Mouse (Mus musculus) heart, adult 9 months (tissue): ENCODE results near the gene Thg1l.

Source experiments
- DNase-seq, 2 experiments: peaks; one replicate each; pipeline ENCODE4 v3.0.0; 2022; ENCODE audit warnings: low spot score in 2 of 2

Thg1l gene

GRCm38 (mm10) chr11:45955127-45955627 is at the start of gene Thg1l:
Thg1l (minus strand) TSS chr11:45955494.
- DNase-seq: peak; percentile 93 to 95

- no peak for DNase-seq
Measured at GRCm38 (mm10) chr11:45992087-45992486, 36.8 kb upstream of the Thg1l start.

GRCm38 (mm10) chr11:45991604-45992003 is 36.3 kb upstream of the Thg1l start:
- DNase-seq: no peak

- no peak for DNase-seq
Measured at GRCm38 (mm10) chr11:45980893-45981253, 25.6 kb upstream of the Thg1l start.

GRCm38 (mm10) chr11:45979946-45980892 is 24.9 kb upstream of the Thg1l start, which contains the start of gene Sox30:
Sox30 (plus strand) TSS chr11:45980310.
- DNase-seq: peak; percentile 29 to 35

- DNase-seq: no peak
Measured at GRCm38 (mm10) chr11:45976061-45976460, 20.8 kb upstream of the Thg1l start.

GRCm38 (mm10) chr11:45974466-45974865 is 19.2 kb upstream of the Thg1l start:
- DNase-seq: no peak

GRCm38 (mm10) chr11:45973635-45974034 is 18.3 kb upstream of the Thg1l start:
- no peak for DNase-seq

GRCm38 (mm10) chr11:45968466-45968865 is 13.2 kb upstream of the Thg1l start:
- DNase-seq: no peak

GRCm38 (mm10) chr11:45966896-45967295 is 11.6 kb upstream of the Thg1l start:
- DNase-seq: no peak

- DNase-seq: no peak
Measured at GRCm38 (mm10) chr11:45960003-45960402, 4.7 kb upstream of the Thg1l start.

GRCm38 (mm10) chr11:45959598-45959997 is 4.3 kb upstream of the Thg1l start:
- no peak for DNase-seq

GRCm38 (mm10) chr11:45947491-45947890 is 7.8 kb downstream of the Thg1l start:
- DNase-seq: no peak

- DNase-seq: no peak
Measured at GRCm38 (mm10) chr11:45946796-45947195, 8.5 kb downstream of the Thg1l start.

- DNase-seq: peak; percentile 90 to 95
Measured at GRCm38 (mm10) chr11:45944643-45945156, 10.6 kb downstream of the Thg1l start, which contains the start of gene Lsm11. Lsm11 (minus strand) TSS chr11:45944935.

- DNase-seq: peak in 1 of 2 experiments; percentile 9
Measured at GRCm38 (mm10) chr11:45943891-45944642, 11.2 kb downstream of the Thg1l start.

GRCm38 (mm10) chr11:45943108-45943705 is 12.1 kb downstream of the Thg1l start:
- no peak for DNase-seq

GRCm38 (mm10) chr11:45942281-45942680 is 13.0 kb downstream of the Thg1l start:
- DNase-seq: no peak

- no peak for DNase-seq
Measured at GRCm38 (mm10) chr11:45938917-45939316, 16.4 kb downstream of the Thg1l start.

- no peak for DNase-seq
Measured at GRCm38 (mm10) chr11:45937478-45937877, 17.8 kb downstream of the Thg1l start.

GRCm38 (mm10) chr11:45932771-45933170 is 22.5 kb downstream of the Thg1l start:
- no peak for DNase-seq

- DNase-seq: no peak
Measured at GRCm38 (mm10) chr11:45929541-45929940, 25.8 kb downstream of the Thg1l start.
